Mouse (Mus musculus): Measurements from ENCODE around the gene Fmod. TPM values are rescaled to one million over a fixed set of nuclear protein-coding genes. Genes with fewer than 3 reads are reported as not detected.

The Fmod gene
- total and polyA plus RNA-seq, 2 experiments from 2014 or later: 14.2 to 19.6 TPM

- no peak for TF ChIP-seq CTCF (IDR thresholded peaks at IDR 0.05; ENCODE audit: low read depth)
- Histone ChIP-seq H3K4me1 (ENCODE audit: insufficient read depth) (peaks cover 7% of the 10 kb centered on the region; the same call in 1 of the 2 replicates), H3K4me3 (ENCODE audit: low read depth, low read length) (no peak overlapping the region), H3K27ac (ENCODE audit: low read depth, low read length) (no peak overlapping the region), H3K9ac (no peak overlapping the region), H3K9me3 (ENCODE audit: low read length) (no peaks in the 10 kb centered on the region), H3K27me3 (ENCODE audit: insufficient read depth, low read length) (no peaks in the 10 kb centered on the region), H3K36me3 (ENCODE audit: insufficient read depth) (no peaks in the 10 kb centered on the region), H3K4me2 (ENCODE audit: low read depth) (no peak overlapping the region)
- DNase-seq: no peak
- 74% methylated on average over 9 of the region's 9 CpGs for WGBS
- ATAC-seq: no peak
Measured at GRCm38 (mm10) chr1:134055666-134056245, 18.7 kb downstream of the Fmod start.

GRCm38 (mm10) chr1:134056285-134056684 is 19.2 kb downstream of the Fmod start:
- Histone ChIP-seq H3K9me3 (ENCODE audit: low read length) (no peaks in the 10 kb centered on the region), H3K4me1 (ENCODE audit: insufficient read depth) (peaks cover 10% of the 10 kb centered on the region), H3K27me3 (ENCODE audit: insufficient read depth, low read length) (no peaks in the 10 kb centered on the region), H3K4me2 (ENCODE audit: low read depth) (no peak overlapping the region), H3K36me3 (ENCODE audit: insufficient read depth) (no peaks in the 10 kb centered on the region), H3K9ac (no peak overlapping the region), H3K27ac (ENCODE audit: low read depth, low read length) (no peak overlapping the region), H3K4me3 (ENCODE audit: low read depth, low read length) (no peak overlapping the region)
- DNase-seq (no peak), ATAC-seq (no peak)
- WGBS: 76% methylated on average over 4 of the region's 4 CpGs
- no peak for TF ChIP-seq CTCF (IDR thresholded peaks at IDR 0.05; ENCODE audit: low read depth)

- no peak overlapping the region for H3K27ac ChIP-seq (ENCODE audit: low read depth, low read length)
- ATAC-seq (no peak), DNase-seq (no peak)
- no peaks in the 10 kb centered on the region for H3K36me3 ChIP-seq (ENCODE audit: insufficient read depth)
- 89% methylated on average over 8 of the region's 8 CpGs for WGBS
- no peaks in the 10 kb centered on the region for H3K27me3 ChIP-seq (ENCODE audit: insufficient read depth, low read length)
- H3K9me3 ChIP-seq (ENCODE audit: low read length): no peaks in the 10 kb centered on the region
- TF ChIP-seq CTCF (IDR thresholded peaks at IDR 0.05; ENCODE audit: low read depth): no peak
- H3K4me3 ChIP-seq (ENCODE audit: low read depth, low read length): no peak overlapping the region
- peaks cover 16% of the 10 kb centered on the region for H3K4me1 ChIP-seq (ENCODE audit: insufficient read depth)
- no peak overlapping the region for H3K4me2 ChIP-seq (ENCODE audit: low read depth)
- H3K9ac ChIP-seq: no peak overlapping the region
Measured at GRCm38 (mm10) chr1:134057736-134058135, 20.7 kb downstream of the Fmod start.

- no peak overlapping the region for H3K9ac ChIP-seq
- no peak overlapping the region for H3K27ac ChIP-seq (ENCODE audit: low read depth, low read length)
- H3K4me3 ChIP-seq (ENCODE audit: low read depth, low read length): no peak overlapping the region
- ATAC-seq (no peak), DNase-seq (no peak)
- no peaks in the 10 kb centered on the region for H3K9me3 ChIP-seq (ENCODE audit: low read length)
- H3K36me3 ChIP-seq (ENCODE audit: insufficient read depth): no peaks in the 10 kb centered on the region
- peaks cover 20% of the 10 kb centered on the region for H3K4me1 ChIP-seq (ENCODE audit: insufficient read depth)
- TF ChIP-seq CTCF (IDR thresholded peaks at IDR 0.05; ENCODE audit: low read depth): no peak
- no peak overlapping the region for H3K4me2 ChIP-seq (ENCODE audit: low read depth)
- 61% methylated on average over 6 of the region's 6 CpGs for WGBS
- H3K27me3 ChIP-seq (ENCODE audit: insufficient read depth, low read length): no peaks in the 10 kb centered on the region
Measured at GRCm38 (mm10) chr1:134058870-134059269, 21.8 kb downstream of the Fmod start.

- TF ChIP-seq CTCF (IDR thresholded peaks at IDR 0.05; ENCODE audit: low read depth): peak; percentile 56; the same call in 1 of the 2 replicates
- Histone ChIP-seq H3K27me3 (ENCODE audit: insufficient read depth, low read length) (no peaks in the 10 kb centered on the region), H3K9me3 (ENCODE audit: low read length) (no peaks in the 10 kb centered on the region), H3K9ac (peak overlapping the region; percentile 62; the same call in 1 of the 2 replicates), H3K4me1 (ENCODE audit: insufficient read depth) (peaks cover 20% of the 10 kb centered on the region), H3K36me3 (ENCODE audit: insufficient read depth) (no peaks in the 10 kb centered on the region), H3K4me2 (ENCODE audit: low read depth) (peak overlapping the region; percentile 95), H3K4me3 (ENCODE audit: low read depth, low read length) (peak overlapping the region; percentile 37), H3K27ac (ENCODE audit: low read depth, low read length) (peak overlapping the region; percentile 92)
- ATAC-seq (no peak), DNase-seq (no peak)
- WGBS: 68% methylated on average over 16 of the region's 16 CpGs
Measured at GRCm38 (mm10) chr1:134059739-134060695, 23.0 kb downstream of the Fmod start.

- Histone ChIP-seq H3K36me3 (ENCODE audit: insufficient read depth) (no peaks in the 10 kb centered on the region), H3K4me3 (ENCODE audit: low read depth, low read length) (peak overlapping the region; percentile 37), H3K27ac (ENCODE audit: low read depth, low read length) (peak overlapping the region; percentile 92), H3K9me3 (ENCODE audit: low read length) (no peaks in the 10 kb centered on the region), H3K4me2 (ENCODE audit: low read depth) (peak overlapping the region; percentile 95), H3K4me1 (ENCODE audit: insufficient read depth) (peaks cover 20% of the 10 kb centered on the region), H3K9ac (peak overlapping the region; percentile 62), H3K27me3 (ENCODE audit: insufficient read depth, low read length) (no peaks in the 10 kb centered on the region)
- WGBS: 2% methylated on average over 31 of the region's 31 CpGs
- DNase-seq: peak; percentile 92
- peak; percentile 94 for ATAC-seq
- peak; percentile 36; the same call in 1 of the 2 replicates for TF ChIP-seq CTCF (IDR thresholded peaks at IDR 0.05; ENCODE audit: low read depth)
Measured at GRCm38 (mm10) chr1:134060849-134061569, 24.0 kb downstream of the Fmod start.
